8 mouse cellular contexts compared by ENCODE assay signal in genomic region chr10:17795767-17796631, GRCm38 (mm10). TPM values are rescaled to one million over a fixed set of nuclear protein-coding genes. Genes with fewer than 3 reads are reported as not detected.
DNase-seq lines count a peak whose midpoint lies in the region; ATAC-seq and TF ChIP-seq lines count a peak whose summit lies in the region.

Gene Txlnb (plus strand): TSS chr10:17796226.

- H3K4me3 ChIP-seq in CH12.LX (replicated peaks in 1 of 3; ENCODE audit: low read depth in 2 of 3, low read length in 2 of 3, poor library complexity in 1 of 3) = peak within 1 kb of the TSS; percentile 50 to 62 (median 56)
- no peak within 1 kb of the TSS; the same call in 1 of the 2 replicates for H3K4me3 ChIP-seq in hindbrain, embryonic 11.5 days (ENCODE audit: low read depth, low read length)

- dilution Hi-C loops in CH12.LX (cut with MboI; ENCODE audit: extremely low pct_ligation_motif_present, extremely low pct_unique_long_range_greater_than_20kb, low sequenced_read_pairs) = no loop called here

- H3K4me2 ChIP-seq in CH12.LX (ENCODE audit: insufficient read depth, low read depth, poor library complexity, severe bottlenecking) = peak within 1 kb of the TSS; percentile 85
- H3K4me2 ChIP-seq in hindbrain, embryonic 11.5 days (replicated peaks; ENCODE audit: low read depth, low read length) = peak within 1 kb of the TSS; percentile 43

- TF ChIP-seq POLR2A in CH12.LX (IDR thresholded peaks at IDR 0.05; ENCODE audit: low read depth, low read length) = peak; percentile 46

- peak; percentile 90 for ATAC-seq in hindbrain, embryonic 11.5 days (ENCODE audit: low FRiP score)

- TF ChIP-seq RAD21 in CH12.LX (IDR thresholded peaks at IDR 0.05; ENCODE audit: low read depth, low read length) = peak; percentile 72

- WGBS in hindbrain, embryonic 11.5 days = 10% methylated on average over 13 of the region's 13 CpGs

- in situ Hi-C loops in CH12.LX (cut with MboI; ENCODE audit: low pct_ligation_motif_present, low pct_unique_long_range_greater_than_20kb, low sequenced_read_pairs) = no loop called here

- peak within 1 kb of the TSS; percentile 78 for H3K9ac ChIP-seq in CH12.LX (ENCODE audit: insufficient read depth, low read depth)
- peak within 1 kb of the TSS; percentile 67 for H3K9ac ChIP-seq in hindbrain, embryonic 11.5 days (ENCODE audit: low read depth, low read length)

- H3K9me3 ChIP-seq in CH12.LX (replicated peaks; ENCODE audit: low read length) = no peaks in the 10 kb centered on the region
- no peaks in the 10 kb centered on the region for H3K9me3 ChIP-seq in hindbrain, embryonic 11.5 days (ENCODE audit: control insufficient read depth, low read length)

- no peaks in the 10 kb centered on the region for H3K79me2 ChIP-seq in CH12.LX (replicated peaks; ENCODE audit: control insufficient read depth, extremely low read depth, insufficient read depth, poor library complexity, severe bottlenecking)

- TF ChIP-seq CTCF in CH12.LX (conservative IDR thresholded peaks at IDR 0.05 in 1 of 2, IDR thresholded peaks at IDR 0.05 in 1 of 2; ENCODE audit: low read depth in 2 of 2, low read length in 2 of 2) = peak in 1 of 2 experiments; percentile 69; a peak in 2 of 4 replicates

- no peaks in the 10 kb centered on the region for H3K27me3 ChIP-seq in CH12.LX (replicated peaks)
- H3K27me3 ChIP-seq in hindbrain, embryonic 11.5 days (ENCODE audit: control insufficient read depth, insufficient read depth, low read length) = no peaks in the 10 kb centered on the region

- peak within 1 kb of the TSS; percentile 95 for H3K27ac ChIP-seq in CH12.LX (ENCODE audit: insufficient read depth, low read depth)
- peak within 1 kb of the TSS; percentile 83 for H3K27ac ChIP-seq in hindbrain, embryonic 11.5 days (ENCODE audit: low read depth, low read length)

- TF ChIP-seq EP300 in CH12.LX (IDR thresholded peaks at IDR 0.05; ENCODE audit: low read length) = peak; percentile 43; the same call in 1 of the 2 replicates

- peaks cover 0 to 8% of the 10 kb centered on the region in 2 experiments for H3K36me3 ChIP-seq in CH12.LX (replicated peaks in 1 of 2; ENCODE audit: control insufficient read depth in 1 of 2, insufficient read depth in 1 of 2, low read length in 1 of 2)
- H3K36me3 ChIP-seq in hindbrain, embryonic 11.5 days (ENCODE audit: control insufficient read depth, insufficient read depth, low read length) = no peaks in the 10 kb centered on the region

- peaks cover 19 to 51% of the 10 kb centered on the region in 2 experiments for H3K4me1 ChIP-seq in CH12.LX (ENCODE audit: control insufficient read depth in 1 of 2, insufficient read depth in 2 of 2)
- no peaks in the 10 kb centered on the region for H3K4me1 ChIP-seq in hindbrain, embryonic 11.5 days (replicated peaks; ENCODE audit: control insufficient read depth, insufficient read depth, low read length)

- peak; percentile 92 for DNase-seq in CH12.LX (ENCODE audit: extremely low read depth)
- peak; percentile 82 for DNase-seq in brain, adult 2 months (ENCODE audit: low read depth, low spot score)
- DNase-seq in frontal cortex, postnatal 14 days (ENCODE audit: low spot score in 2 of 2) = peak; percentile 12 to 19
- DNase-seq in hindbrain, embryonic 11.5 days (ENCODE audit: low spot score) = peak; percentile 81
- peak; percentile 48 to 63 for DNase-seq in left cerebral cortex, adult 18-20 months (ENCODE audit: low spot score in 2 of 2)
- DNase-seq in lung, postnatal 36 days = peak; percentile 76
- peak; percentile 5 for DNase-seq in retina, postnatal 7 days (ENCODE audit: low read depth, low spot score)
- DNase-seq in urinary bladder, postnatal 14 days (ENCODE audit: low spot score) = peak; percentile 52

TF ChIP-seq in CH12.LX, 34 proteins besides CTCF, POLR2A, EP300 and RAD21:
- TF ChIP-seq USF2 (conservative IDR thresholded peaks at IDR 0.05; ENCODE audit: low read depth, low read length) (no peak), GABPA (IDR thresholded peaks at IDR 0.05; ENCODE audit: insufficient replicate concordance, low read depth, low read length) (no peak), JUN (IDR thresholded peaks at IDR 0.05; ENCODE audit: insufficient read depth, low read depth, low read length) (no peak), ZC3H11A (IDR thresholded peaks at IDR 0.05; ENCODE audit: low read depth, low read length) (peak; percentile 58; the same call in 1 of the 2 replicates), IRF4 (IDR thresholded peaks at IDR 0.05; ENCODE audit: low read depth, low read length) (peak; percentile 76), NELFE (IDR thresholded peaks at IDR 0.05; ENCODE audit: low read depth, low read length) (0 out of 2 replicates have a peak, but pooled peaks have one; percentile 42), CHD2 (IDR thresholded peaks at IDR 0.05; ENCODE audit: low read length) (peak; percentile 95), SIN3A (IDR thresholded peaks at IDR 0.05; ENCODE audit: low read length) (peak; percentile 79), ELF1 (IDR thresholded peaks at IDR 0.05; ENCODE audit: low read depth, low read length) (peak; percentile 56), RCOR1 (conservative IDR thresholded peaks at IDR 0.05; ENCODE audit: low read depth, low read length) (no peak; the same call in 1 of the 2 replicates), MAZ (IDR thresholded peaks at IDR 0.05; ENCODE audit: low read depth, low read length) (peak; percentile 94), SMC3 (IDR thresholded peaks at IDR 0.05; ENCODE audit: low read depth, low read length) (peak; percentile 71), PAX5 (IDR thresholded peaks at IDR 0.05; ENCODE audit: low read length) (no peak), USF1 (IDR thresholded peaks at IDR 0.05; ENCODE audit: low read depth, low read length) (no peak), MEF2A (IDR thresholded peaks at IDR 0.05; ENCODE audit: borderline replicate concordance, low read depth, low read length) (peak; percentile 90), ETS1 (conservative IDR thresholded peaks at IDR 0.05; ENCODE audit: low read depth, low read length) (peak; percentile 85), BHLHE40 (IDR thresholded peaks at IDR 0.05; ENCODE audit: low read depth, low read length) (peak; percentile 82), MXI1 (IDR thresholded peaks at IDR 0.05; ENCODE audit: low read depth, low read length) (peak; percentile 87), JUND (conservative IDR thresholded peaks at IDR 0.05; ENCODE audit: low read depth, low read length) (no peak), MAX (IDR thresholded peaks at IDR 0.05; ENCODE audit: low read length) (peak; percentile 51; the same call in 1 of the 2 replicates), MAFK (IDR thresholded peaks at IDR 0.05; ENCODE audit: insufficient replicate concordance, low read length) (peak; percentile 75; the same call in 1 of the 2 replicates), ZNF384 (IDR thresholded peaks at IDR 0.05; ENCODE audit: low read depth, low read length) (no peak), MYC (IDR thresholded peaks at IDR 0.05; ENCODE audit: low read depth, low read length) (no peak), TCF12 (IDR thresholded peaks at IDR 0.05; ENCODE audit: low read depth, low read length) (peak; percentile 88), KAT2A (IDR thresholded peaks at IDR 0.05; ENCODE audit: insufficient replicate concordance, low read length) (0 out of 2 replicates have a peak, but pooled peaks have one; percentile 17), TBP (conservative IDR thresholded peaks at IDR 0.05; ENCODE audit: low read depth, low read length) (peak; percentile 34; the same call in 1 of the 2 replicates), HCFC1 (IDR thresholded peaks at IDR 0.05; ENCODE audit: low read depth, low read length) (peak; percentile 60), E2F4 (IDR thresholded peaks at IDR 0.05; ENCODE audit: insufficient replicate concordance, low read depth, low read length) (no peak), NRF1 (IDR thresholded peaks at IDR 0.05; ENCODE audit: low read depth, low read length) (peak; percentile 26; the same call in 1 of the 2 replicates), POLR2AphosphoS2 (IDR thresholded peaks at IDR 0.05; ENCODE audit: low read depth, low read length) (no peak), UBTF (IDR thresholded peaks at IDR 0.05; ENCODE audit: low read depth, low read length) (0 out of 2 replicates have a peak, but pooled peaks have one; percentile 19)

RNA-seq across cellular contexts. Expression of gene Txlnb, which starts in this region (rescaled TPM):
- total RNA-seq in CH12.LX (2012; rRNA removed) = 2.6 and 4.9 TPM in 2 replicates
- total RNA-seq in CH12.LX (2014; rRNA removed) = 2.0 and 3.1 TPM in 2 replicates
- polyA plus RNA-seq in CH12.LX (2012; ENCODE audit: insufficient read length, low read depth) = 5.1 and 5.2 TPM in 2 replicates
- polyA plus RNA-seq in hindbrain, embryonic 11.5 days (2014; fragmentation: Nextera tagmentation; extraction: Ambion mirVana) = 6.7 and 7.2 TPM in 2 replicates
- under 1 TPM; 0.88 to 0.89 TPM for total RNA-seq in left cerebral cortex, adult 18-20 months (2021)

Comparison
In these comparisons a context has a peak if more than half of its experiments do, and no peak if none do; other contexts are left out.
1. Peak in DNase-seq in left cerebral cortex, adult 18-20 months; RNA of the gene not detected or under 1 TPM.
2. DNase-seq: peak in every context shown above with its lines; median percentile 92 in CH12.LX; 82 in brain, adult 2 months; 81 in hindbrain, embryonic 11.5 days; 76 in lung, postnatal 36 days; 56 in left cerebral cortex, adult 18-20 months; 52 in urinary bladder, postnatal 14 days; 16 in frontal cortex, postnatal 14 days; 5 in retina, postnatal 7 days.